Mouse (Mus musculus) embryonic fibroblast, embryonic 13.5 days (primary cell): ENCODE data around the gene Nup107.

Experiments
- CTCF ChIP-seq: IDR thresholded peaks from 2 replicates; pipeline ENCODE4 v1.5.1; 2011; ENCODE audit warnings: mild to moderate bottlenecking, control low read depth, low read length, moderate library complexity, borderline replicate concordance; ENCODE audit not compliant: insufficient read depth
- POLR2A ChIP-seq: IDR thresholded peaks from 2 replicates; pipeline ENCODE4 v1.6.1; 2011; ENCODE audit warnings: low read depth, mild to moderate bottlenecking, control low read depth, low read length, moderate library complexity

GRCm38 (mm10) chr10:117716686-117717085 lies 75.8 kb downstream of the Nup107 start:
- no peak for TF ChIP-seq POLR2A
- no peak for TF ChIP-seq CTCF
